Mouse (Mus musculus): ENCODE measurements at regions not wholly inside any gene's neighbourhood (a gene's known extent, or its start where the extent isn't known, plus 50 kb on each side); places are given as distances from the start of the nearest gene placed in this dataset.

DNA sequence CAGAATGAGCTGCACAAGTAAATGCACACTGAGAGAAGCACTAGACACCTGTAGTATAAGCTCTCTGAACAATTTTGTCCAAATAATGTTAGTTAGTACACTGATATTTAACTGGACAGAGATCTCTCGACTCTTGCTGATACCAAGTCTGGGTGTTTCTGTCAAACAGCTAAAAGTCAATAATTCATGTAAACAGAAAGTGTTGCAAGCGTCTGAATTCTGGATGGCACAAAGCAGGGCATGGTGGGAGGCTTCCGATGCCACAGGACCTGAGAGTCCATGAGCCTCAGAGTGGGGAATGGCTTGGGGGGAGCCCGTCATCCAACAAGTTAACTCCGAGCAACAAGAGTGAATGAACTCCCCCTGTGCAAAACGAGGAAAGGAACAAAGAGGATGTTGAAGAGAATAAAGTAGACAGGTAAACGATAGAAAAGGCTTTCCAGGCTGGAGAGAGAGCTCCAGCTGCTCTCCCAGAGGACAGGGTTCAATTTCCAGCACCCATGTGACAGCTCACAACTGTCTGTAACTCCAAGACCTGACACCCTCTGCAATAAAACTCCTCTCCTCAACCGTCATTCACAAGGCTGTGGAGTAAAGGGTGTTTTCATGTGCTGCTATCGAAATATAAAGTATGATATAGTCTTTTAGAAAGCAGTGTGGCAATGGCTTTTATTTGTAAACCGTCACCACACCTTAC, 60.4 kb upstream of the Lrig2 start:
- no peaks in the 10 kb centered on the region for H3K27me3 ChIP-seq (ENCODE audit: control insufficient read depth, insufficient read depth, low read length)
- H3K4me3 ChIP-seq (ENCODE audit: low read depth, low read length), result no peak overlapping the region
- no peak overlapping the region for H3K4me2 ChIP-seq (ENCODE audit: low read depth, low read length)
- DNase-seq (ENCODE audit: low spot score) (no peak), ATAC-seq (replicated peaks; ENCODE audit: insufficient number of reproducible peaks, low FRiP score, low TSS enrichment, low read depth) (no peak)
- H3K9me3 ChIP-seq (replicated peaks; ENCODE audit: control insufficient read depth, low read length), result no peaks in the 10 kb centered on the region
- 81% methylated on average over 10 of the region's 10 CpGs for WGBS
- H3K36me3 ChIP-seq (replicated peaks; ENCODE audit: control insufficient read depth, insufficient read depth, low read depth, low read length), result no peaks in the 10 kb centered on the region
- H3K27ac ChIP-seq (replicated peaks; ENCODE audit: low read depth, low read length), result no peak overlapping the region
- H3K4me1 ChIP-seq (ENCODE audit: control insufficient read depth, insufficient read depth, low read length), result no peaks in the 10 kb centered on the region
- no peak overlapping the region for H3K9ac ChIP-seq (replicated peaks; ENCODE audit: low read length)

DNA sequence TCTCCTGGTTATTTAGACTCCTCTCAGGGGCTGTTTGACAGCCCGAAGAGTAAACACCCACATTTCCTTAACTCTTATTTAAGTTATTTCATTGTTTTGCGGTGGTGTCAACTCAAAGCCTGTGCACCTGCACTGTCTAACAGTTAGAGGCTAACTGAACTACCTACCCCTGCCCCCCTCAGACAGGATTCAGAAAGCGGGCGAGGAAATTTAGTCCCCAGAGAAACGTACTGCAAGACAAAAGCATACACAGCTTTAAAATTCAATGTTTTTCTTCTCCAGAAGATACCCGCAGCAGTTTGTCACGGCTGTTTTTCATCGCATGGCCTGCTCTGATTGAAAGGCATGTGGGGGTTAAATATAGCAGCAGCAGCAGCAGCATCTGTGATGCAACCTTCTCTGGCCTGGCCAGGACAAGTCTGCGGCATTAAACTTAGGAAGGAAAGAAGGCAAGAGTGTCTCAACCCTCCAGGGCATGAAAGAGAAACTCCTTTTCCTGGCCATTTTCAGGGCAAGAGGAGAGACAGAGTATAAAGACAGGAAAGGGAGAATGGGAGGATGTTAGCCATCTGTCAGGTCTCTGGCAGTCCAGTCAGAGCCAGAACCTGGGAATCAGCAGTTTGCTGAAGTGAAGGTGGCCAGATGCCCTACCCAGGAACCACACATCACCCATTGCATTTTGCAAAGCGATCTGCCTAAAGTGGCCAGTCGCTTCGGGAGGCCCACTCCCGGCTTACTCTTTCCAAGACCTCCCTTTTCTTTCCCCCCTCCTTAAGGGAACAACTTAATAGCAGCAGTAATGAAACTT, 53.9 kb upstream of the Lrig2 start:
- Histone ChIP-seq H3K27ac (replicated peaks; ENCODE audit: low read depth, low read length) (no peak overlapping the region; the same call in 1 of the 2 replicates), H3K4me1 (ENCODE audit: control insufficient read depth, insufficient read depth, low read length) (no peaks in the 10 kb centered on the region; the same call in 1 of the 2 replicates), H3K4me2 (ENCODE audit: low read depth, low read length) (peak overlapping the region; percentile 4; the same call in 1 of the 2 replicates), H3K4me3 (ENCODE audit: low read depth, low read length) (no peak overlapping the region), H3K9me3 (replicated peaks; ENCODE audit: control insufficient read depth, low read length) (no peaks in the 10 kb centered on the region), H3K9ac (replicated peaks; ENCODE audit: low read length) (peak overlapping the region; percentile 18), H3K27me3 (ENCODE audit: control insufficient read depth, insufficient read depth, low read length) (no peaks in the 10 kb centered on the region), H3K36me3 (replicated peaks; ENCODE audit: control insufficient read depth, insufficient read depth, low read depth, low read length) (no peaks in the 10 kb centered on the region)
- 33% methylated on average over 13 of the region's 13 CpGs for WGBS
- DNase-seq (ENCODE audit: low spot score) (peak; percentile 26), ATAC-seq (replicated peaks; ENCODE audit: insufficient number of reproducible peaks, low FRiP score, low TSS enrichment, low read depth) (no peak)

DNA sequence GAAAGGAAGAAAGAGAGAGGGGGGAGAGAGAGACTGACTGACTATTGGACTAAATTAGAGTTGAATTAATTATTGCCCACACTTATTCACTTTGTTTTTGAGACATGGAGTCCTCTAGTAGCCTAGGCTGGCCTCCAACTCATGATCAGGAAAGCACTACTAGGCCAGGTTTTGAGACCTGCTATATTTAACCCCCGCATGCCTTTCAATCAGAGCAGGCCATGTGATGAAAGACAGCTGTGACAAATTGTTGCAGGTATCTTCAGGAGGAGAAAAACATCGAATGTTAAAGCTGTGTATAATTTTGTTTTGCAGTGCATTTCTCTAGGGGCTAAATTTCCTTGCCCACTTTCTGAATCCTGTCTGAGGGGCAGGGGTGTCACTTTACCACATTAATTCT, 53.1 kb upstream of the Lrig2 start:
- DNase-seq (ENCODE audit: low spot score) (peak; percentile 30), ATAC-seq (replicated peaks; ENCODE audit: insufficient number of reproducible peaks, low FRiP score, low TSS enrichment, low read depth) (no peak)
- H3K27me3 ChIP-seq (ENCODE audit: control insufficient read depth, insufficient read depth, low read length), result no peaks in the 10 kb centered on the region
- H3K36me3 ChIP-seq (replicated peaks; ENCODE audit: control insufficient read depth, insufficient read depth, low read depth, low read length), result no peaks in the 10 kb centered on the region
- no peak overlapping the region for H3K4me3 ChIP-seq (ENCODE audit: low read depth, low read length)
- H3K9me3 ChIP-seq (replicated peaks; ENCODE audit: control insufficient read depth, low read length), result no peaks in the 10 kb centered on the region
- H3K4me2 ChIP-seq (ENCODE audit: low read depth, low read length), result no peak overlapping the region
- H3K4me1 ChIP-seq (ENCODE audit: control insufficient read depth, insufficient read depth, low read length), result no peaks in the 10 kb centered on the region; the same call in 1 of the 2 replicates
- no peak overlapping the region for H3K9ac ChIP-seq (replicated peaks; ENCODE audit: low read length)
- no peak overlapping the region; the same call in 1 of the 2 replicates for H3K27ac ChIP-seq (replicated peaks; ENCODE audit: low read depth, low read length)
- WGBS, result 54% methylated on average over 2 of the region's 2 CpGs

GRCm38 (mm10) chr3:104561567-104561966, 49.8 kb upstream of the Lrig2 start:
- DNase-seq (ENCODE audit: low spot score), result no peak
- no peak overlapping the region for H3K27ac ChIP-seq (replicated peaks; ENCODE audit: low read depth, low read length)
- H3K4me2 ChIP-seq (ENCODE audit: low read depth, low read length), result no peak overlapping the region
- WGBS, result 57% methylated on average over 4 of the region's 4 CpGs
- no peaks in the 10 kb centered on the region for H3K9me3 ChIP-seq (replicated peaks; ENCODE audit: control insufficient read depth, low read length)
- no peak overlapping the region for H3K4me3 ChIP-seq (ENCODE audit: low read depth, low read length)
- no peak overlapping the region for H3K9ac ChIP-seq (replicated peaks; ENCODE audit: low read length)
- H3K27me3 ChIP-seq (ENCODE audit: control insufficient read depth, insufficient read depth, low read length), result no peaks in the 10 kb centered on the region
- no peak for ATAC-seq (replicated peaks; ENCODE audit: insufficient number of reproducible peaks, low FRiP score, low TSS enrichment, low read depth)
- no peaks in the 10 kb centered on the region; the same call in 1 of the 2 replicates for H3K4me1 ChIP-seq (ENCODE audit: control insufficient read depth, insufficient read depth, low read length)
- no peaks in the 10 kb centered on the region for H3K36me3 ChIP-seq (replicated peaks; ENCODE audit: control insufficient read depth, insufficient read depth, low read depth, low read length)

All from embryonic facial prominence, embryonic 11.5 days (tissue).